Mouse (Mus musculus) bone marrow macrophage, adult 2 months (primary cell): Measurements from ENCODE around the gene Tekt3. TPM values are rescaled to one million over a fixed set of nuclear protein-coding genes. Genes with fewer than 3 reads are reported as not detected.

Experiments used
- H3K27ac ChIP-seq: 2 replicates; pipeline ENCODE4 v1.5.1; 2012; ENCODE audit warnings: low read depth, low read length; ENCODE audit not compliant: insufficient read depth
- H3K4me1 ChIP-seq: 2 replicates; pipeline ENCODE4 v1.6.1; 2012; ENCODE audit warnings: low read length; ENCODE audit not compliant: control insufficient read depth, insufficient read depth
- H3K4me3 ChIP-seq: 2 replicates; pipeline ENCODE4 v1.5.1; 2012; ENCODE audit warnings: mild to moderate bottlenecking, low read length, moderate library complexity; ENCODE audit not compliant: insufficient read depth
- CTCF ChIP-seq: IDR thresholded peaks from 2 replicates; pipeline ENCODE4 v1.5.1; 2012; ENCODE audit warnings: low read depth, mild to moderate bottlenecking, low read length, moderate library complexity
- POLR2A ChIP-seq: IDR thresholded peaks from 2 replicates; pipeline ENCODE4 v1.6.1; 2012; ENCODE audit warnings: mild to moderate bottlenecking, low read depth, low read length, borderline replicate concordance
- polyA plus RNA-seq: library from polyadenylated mRNA; stranded (reverse); fragments of >200 nt; gene quantifications from 2 replicates; pipeline ENCODE4 v1.2.4, GENCODE M21; 2012; ENCODE audit not compliant: missing spikeins, insufficient read depth, insufficient read length

The Tekt3 gene
- polyA plus RNA-seq, 1 experiment = not detected

GRCm38 (mm10) chr11:63138739-63139138 lies 77.3 kb downstream of the Tekt3 start:
- H3K4me1 ChIP-seq = peaks cover 53% of the 10 kb centered on the region
- H3K27ac ChIP-seq = peak overlapping the region; percentile 98
- no peak overlapping the region for H3K4me3 ChIP-seq
- no peak for TF ChIP-seq CTCF
- no peak for TF ChIP-seq POLR2A

GRCm38 (mm10) chr11:63142311-63142710 lies 80.9 kb downstream of the Tekt3 start:
- H3K4me3 ChIP-seq = no peak overlapping the region
- peaks cover 25% of the 10 kb centered on the region for H3K4me1 ChIP-seq
- H3K27ac ChIP-seq = no peak overlapping the region
- no peak for TF ChIP-seq POLR2A
- no peak for TF ChIP-seq CTCF

- TF ChIP-seq POLR2A (no peak), CTCF (no peak)
- Histone ChIP-seq H3K27ac (no peak overlapping the region), H3K4me1 (peaks cover 20% of the 10 kb centered on the region), H3K4me3 (no peak overlapping the region)
Measured at GRCm38 (mm10) chr11:63142816-63143215, 81.4 kb downstream of the Tekt3 start.

GRCm38 (mm10) chr11:63143486-63143885 lies 82.0 kb downstream of the Tekt3 start:
- TF ChIP-seq CTCF = no peak
- no peak for TF ChIP-seq POLR2A
- H3K27ac ChIP-seq = no peak overlapping the region
- H3K4me3 ChIP-seq = no peak overlapping the region
- peaks cover 13% of the 10 kb centered on the region for H3K4me1 ChIP-seq

Other genes starting within 250 kb of the Tekt3 start
- 15.0 and 15.9 TPM in 2 replicates for gene Trim16, start 241.4 kb upstream of the Tekt3 start, polyA plus RNA-seq
- 1.8 and 4.1 TPM in 2 replicates for gene Fbxw10, start 214.6 kb upstream of the Tekt3 start, polyA plus RNA-seq
- 21.4 and 23.0 TPM in 2 replicates for gene Tvp23b, start 182.2 kb upstream of the Tekt3 start, polyA plus RNA-seq
- not detected in 2 replicates for gene Cdrt4, start 110.5 kb upstream of the Tekt3 start, polyA plus RNA-seq
- 336 and 347 TPM in 2 replicates for gene Pmp22, start 67.3 kb downstream of the Tekt3 start, polyA plus RNA-seq